Mouse (Mus musculus) neural tube, embryonic 13.5 days (tissue): ENCODE measurements around the gene Gng7. TPM values are rescaled to one million over a fixed set of nuclear protein-coding genes. Genes with fewer than 3 reads are reported as not detected.

Experiments
- ATAC-seq: fragments of 200-750 bp; cut with Nextera tagmentation; 2 replicates; pipeline ENCODE4 v1.8.0; 2017; ENCODE audit warnings: low read depth, mild to moderate bottlenecking, moderate TSS enrichment, moderate library complexity
- H3K27ac ChIP-seq: fragments of 300-500 bp; sonication (generic); replicated peaks from 2 replicates; pipeline ENCODE4 v1.5.1; 2015; ENCODE audit warnings: moderate library complexity, mild to moderate bottlenecking, inconsistent platforms
- H3K27me3 ChIP-seq: fragments of 300-500 bp; sonication (generic); 2 replicates; pipeline ENCODE4 v1.6.1; 2015; ENCODE audit warnings: mild to moderate bottlenecking, inconsistent platforms
- H3K36me3 ChIP-seq: fragments of 300-500 bp; sonication (generic); 2 replicates; pipeline ENCODE4 v1.6.1; 2015; ENCODE audit warnings: mild to moderate bottlenecking, inconsistent platforms
- H3K4me1 ChIP-seq: fragments of 300-500 bp; sonication (generic); replicated peaks from 2 replicates; pipeline ENCODE4 v1.6.1; 2015; ENCODE audit warnings: inconsistent platforms
- H3K4me2 ChIP-seq: fragments of 300-500 bp; sonication (generic); 2 replicates; pipeline ENCODE4 v1.6.1; 2015; ENCODE audit warnings: inconsistent platforms, mild to moderate bottlenecking, moderate library complexity
- H3K4me3 ChIP-seq: fragments of 300-500 bp; sonication (generic); 2 replicates; pipeline ENCODE4 v1.5.1; 2015; ENCODE audit warnings: mild to moderate bottlenecking, inconsistent platforms
- H3K9ac ChIP-seq: fragments of 300-500 bp; sonication (generic); 2 replicates; pipeline ENCODE4 v1.6.1; 2015; ENCODE audit warnings: moderate library complexity, mild to moderate bottlenecking, inconsistent platforms
- H3K9me3 ChIP-seq: fragments of 300-500 bp; sonication (generic); 2 replicates; pipeline ENCODE4 v1.6.1; 2016; ENCODE audit warnings: inconsistent platforms
- WGBS: fragments of 180-500 bp; shearing (Covaris S2); methylation state at CpG from one replicate; pipeline ENCODE4 v1.1.7; 2015; 5-methylcytosine and 5-hydroxymethylcytosine counted together
- polyA plus RNA-seq: library from polyadenylated mRNA; unstranded; fragments of >200 nt; fragmentation: Nextera tagmentation; extraction: Ambion mirVana; gene quantifications from 2 replicates; pipeline ENCODE4 v1.2.1, GENCODE M21; 2015

Gene Gng7
- polyA plus RNA-seq, 1 experiment from 2014 or later = 17.4 TPM

- Histone ChIP-seq H3K4me2 (no peak overlapping the region), H3K9me3 (no peaks in the 10 kb centered on the region), H3K36me3 (no peaks in the 10 kb centered on the region), H3K4me1 (peaks cover 20% of the 10 kb centered on the region; the same call in 1 of the 2 replicates), H3K4me3 (no peak overlapping the region), H3K27me3 (no peaks in the 10 kb centered on the region), H3K9ac (no peak overlapping the region), H3K27ac (no peak overlapping the region)
- no peak for ATAC-seq
- 95% methylated on average over 5 of the region's 5 CpGs for WGBS
These were observed 55.6 kb downstream of the Gng7 start for GRCm38 (mm10) chr10:80958979-80959637.

- no peak for ATAC-seq
- Histone ChIP-seq H3K4me3 (no peak overlapping the region), H3K4me2 (no peak overlapping the region), H3K27me3 (no peaks in the 10 kb centered on the region), H3K9ac (no peak overlapping the region), H3K9me3 (no peaks in the 10 kb centered on the region), H3K27ac (no peak overlapping the region), H3K4me1 (peaks cover 11% of the 10 kb centered on the region; the same call in 1 of the 2 replicates), H3K36me3 (no peaks in the 10 kb centered on the region)
- WGBS = 77% methylated on average over 4 of the region's 4 CpGs
These were observed 57.0 kb downstream of the Gng7 start for GRCm38 (mm10) chr10:80957791-80958190.

- Histone ChIP-seq H3K4me1 (peaks cover 11% of the 10 kb centered on the region; the same call in 1 of the 2 replicates), H3K27ac (no peak overlapping the region), H3K27me3 (no peaks in the 10 kb centered on the region), H3K4me2 (no peak overlapping the region), H3K36me3 (no peaks in the 10 kb centered on the region), H3K9ac (no peak overlapping the region), H3K9me3 (no peaks in the 10 kb centered on the region), H3K4me3 (no peak overlapping the region)
- no peak for ATAC-seq
- WGBS = 78% methylated on average over 6 of the region's 6 CpGs
These were observed 57.8 kb downstream of the Gng7 start for GRCm38 (mm10) chr10:80956901-80957300.

GRCm38 (mm10) chr10:80956385-80956784, 58.4 kb downstream of the Gng7 start:
- WGBS = 92% methylated on average over 8 of the region's 8 CpGs
- Histone ChIP-seq H3K4me1 (peaks cover 9% of the 10 kb centered on the region; the same call in 1 of the 2 replicates), H3K4me3 (no peak overlapping the region), H3K9ac (no peak overlapping the region), H3K27ac (no peak overlapping the region), H3K9me3 (no peaks in the 10 kb centered on the region), H3K4me2 (no peak overlapping the region), H3K36me3 (no peaks in the 10 kb centered on the region), H3K27me3 (no peaks in the 10 kb centered on the region)
- no peak for ATAC-seq

GRCm38 (mm10) chr10:80955536-80955935, 59.2 kb downstream of the Gng7 start:
- ATAC-seq = peak; percentile 41; the same call in 1 of the 2 replicates
- no peak overlapping the region for H3K4me2 ChIP-seq

GRCm38 (mm10) chr10:80954843-80955242, 59.9 kb downstream of the Gng7 start:
- 76% methylated on average over 6 of the region's 6 CpGs for WGBS
- Histone ChIP-seq H3K27me3 (no peaks in the 10 kb centered on the region), H3K4me3 (no peak overlapping the region), H3K27ac (no peak overlapping the region), H3K9ac (no peak overlapping the region), H3K36me3 (no peaks in the 10 kb centered on the region), H3K4me1 (no peaks in the 10 kb centered on the region; the same call in 1 of the 2 replicates), H3K9me3 (no peaks in the 10 kb centered on the region), H3K4me2 (no peak overlapping the region)
- ATAC-seq = peak; percentile 10; the same call in 1 of the 2 replicates

More at GRCm38 (mm10) chr10:80955536-80955935, 59.2 kb downstream of the Gng7 start:
- Histone ChIP-seq H3K36me3 (no peaks in the 10 kb centered on the region), H3K4me1 (peaks cover under 1% of the 10 kb centered on the region; the same call in 1 of the 2 replicates), H3K27ac (0 out of 2 replicates have a peak overlapping the region, but pooled peaks have one; percentile 28), H3K9me3 (no peaks in the 10 kb centered on the region), H3K4me3 (no peak overlapping the region), H3K27me3 (no peaks in the 10 kb centered on the region), H3K9ac (no peak overlapping the region)
- WGBS = 22% methylated on average over 9 of the region's 9 CpGs

GRCm38 (mm10) chr10:80954415-80954814, 60.3 kb downstream of the Gng7 start:
- no peak overlapping the region for H3K27ac ChIP-seq
- H3K9me3 ChIP-seq = no peaks in the 10 kb centered on the region
- H3K4me1 ChIP-seq = no peaks in the 10 kb centered on the region; the same call in 1 of the 2 replicates
- no peaks in the 10 kb centered on the region for H3K36me3 ChIP-seq
- H3K9ac ChIP-seq = no peak overlapping the region
- H3K27me3 ChIP-seq = no peaks in the 10 kb centered on the region
- H3K4me3 ChIP-seq = no peak overlapping the region
- H3K4me2 ChIP-seq = no peak overlapping the region
- 76% methylated on average over 13 of the region's 13 CpGs for WGBS
- no peak for ATAC-seq

GRCm38 (mm10) chr10:80952449-80952848, 62.3 kb downstream of the Gng7 start:
- no peaks in the 10 kb centered on the region for H3K9me3 ChIP-seq
- H3K27me3 ChIP-seq = no peaks in the 10 kb centered on the region
- H3K27ac ChIP-seq = no peak overlapping the region
- H3K4me1 ChIP-seq = peaks cover 6% of the 10 kb centered on the region; the same call in 1 of the 2 replicates
- ATAC-seq = no peak
- H3K4me3 ChIP-seq = no peak overlapping the region
- H3K4me2 ChIP-seq = no peak overlapping the region
- no peak overlapping the region for H3K9ac ChIP-seq
- WGBS = 72% methylated on average over 15 of the region's 15 CpGs
- H3K36me3 ChIP-seq = no peaks in the 10 kb centered on the region

GRCm38 (mm10) chr10:80951761-80952390, 62.9 kb downstream of the Gng7 start:
- H3K27me3 ChIP-seq = no peaks in the 10 kb centered on the region
- H3K9me3 ChIP-seq = no peaks in the 10 kb centered on the region
- H3K9ac ChIP-seq = no peak overlapping the region
- no peak overlapping the region for H3K4me2 ChIP-seq
- no peak overlapping the region for H3K27ac ChIP-seq
- H3K36me3 ChIP-seq = no peaks in the 10 kb centered on the region
- ATAC-seq = no peak
- 75% methylated on average over 10 of the region's 10 CpGs for WGBS
- no peak overlapping the region for H3K4me3 ChIP-seq
- H3K4me1 ChIP-seq = peaks cover 8% of the 10 kb centered on the region; the same call in 1 of the 2 replicates

- no peak for ATAC-seq
- 34% methylated on average over 5 of the region's 5 CpGs for WGBS
- no peak overlapping the region for H3K4me2 ChIP-seq
These were observed 64.4 kb downstream of the Gng7 start for GRCm38 (mm10) chr10:80950314-80950713.

GRCm38 (mm10) chr10:80949081-80949480, 65.7 kb downstream of the Gng7 start:
- Histone ChIP-seq H3K27ac (no peak overlapping the region), H3K4me1 (peaks cover 8% of the 10 kb centered on the region; the same call in 1 of the 2 replicates), H3K4me3 (no peak overlapping the region), H3K27me3 (no peaks in the 10 kb centered on the region), H3K4me2 (no peak overlapping the region), H3K9me3 (no peaks in the 10 kb centered on the region), H3K36me3 (no peaks in the 10 kb centered on the region), H3K9ac (no peak overlapping the region)
- 80% methylated on average over 3 of the region's 3 CpGs for WGBS
- no peak for ATAC-seq

More at GRCm38 (mm10) chr10:80950314-80950713, 64.4 kb downstream of the Gng7 start:
- H3K9ac ChIP-seq = no peak overlapping the region
- peaks cover 8% of the 10 kb centered on the region; the same call in 1 of the 2 replicates for H3K4me1 ChIP-seq
- H3K36me3 ChIP-seq = no peaks in the 10 kb centered on the region
- H3K27ac ChIP-seq = no peak overlapping the region
- H3K9me3 ChIP-seq = no peaks in the 10 kb centered on the region
- no peaks in the 10 kb centered on the region for H3K27me3 ChIP-seq
- no peak overlapping the region for H3K4me3 ChIP-seq

GRCm38 (mm10) chr10:80948570-80948969, 66.2 kb downstream of the Gng7 start:
- 31% methylated on average over 6 of the region's 6 CpGs for WGBS
- no peaks in the 10 kb centered on the region for H3K9me3 ChIP-seq
- no peak overlapping the region for H3K4me3 ChIP-seq
- no peaks in the 10 kb centered on the region for H3K36me3 ChIP-seq
- no peak overlapping the region for H3K9ac ChIP-seq
- no peak for ATAC-seq
- no peaks in the 10 kb centered on the region for H3K27me3 ChIP-seq
- no peak overlapping the region for H3K4me2 ChIP-seq
- H3K4me1 ChIP-seq = peaks cover 8% of the 10 kb centered on the region; the same call in 1 of the 2 replicates
- no peak overlapping the region for H3K27ac ChIP-seq
